Mouse (Mus musculus): ENCODE measurements around the gene Gkap1. TPM values are rescaled to one million over a fixed set of nuclear protein-coding genes. Genes with fewer than 3 reads are reported as not detected.

The Gkap1 gene
- total and polyA plus RNA-seq, 3 experiments = 26.7 to 34.1 TPM; not detected in 1

- no peak for DNase-seq (ENCODE audit: low read depth, low spot score)
- Histone ChIP-seq H3K4me1 (ENCODE audit: control insufficient read depth in 1 of 2, insufficient read depth in 2 of 2, low read length in 2 of 2) (peaks cover 14 to 16% of the 10 kb centered on the region in 2 experiments), H3K4me3 (ENCODE audit: control insufficient read depth in 1 of 2, insufficient read depth in 1 of 2, low read depth in 2 of 2, low read length in 2 of 2) (no peak overlapping the region), H3K79me2 (ENCODE audit: control insufficient read depth, insufficient read depth, low read length, poor library complexity) (peaks cover 89% of the 10 kb centered on the region), H3K9ac (ENCODE audit: control insufficient read depth, low read depth, low read length, poor library complexity, severe bottlenecking) (no peak overlapping the region), H3K27ac (ENCODE audit: control insufficient read depth, low read depth, low read length) (no peak overlapping the region), H3K36me3 (ENCODE audit: control insufficient read depth in 1 of 2, insufficient read depth in 2 of 2, low read length in 2 of 2) (peaks cover 7 to 38% of the 10 kb centered on the region in 2 experiments), H3K9me3 (replicated peaks; ENCODE audit: insufficient read depth, low read length) (no peaks in the 10 kb centered on the region), H3K27me3 (ENCODE audit: control insufficient read depth in 1 of 2, insufficient read depth in 2 of 2, low read length in 2 of 2) (no peaks in the 10 kb centered on the region)
- TF ChIP-seq USF2 (IDR thresholded peaks at IDR 0.05; ENCODE audit: borderline replicate concordance in 1 of 2, insufficient read depth in 1 of 2, low read depth in 1 of 2, low read length in 2 of 2) (no peak), ETS1 (IDR thresholded peaks at IDR 0.05; ENCODE audit: low read depth, low read length) (no peak), JUND (IDR thresholded peaks at IDR 0.05; ENCODE audit: low read depth, low read length) (no peak), SMC3 (IDR thresholded peaks at IDR 0.05; ENCODE audit: low read depth, low read length) (no peak), MYC (IDR thresholded peaks at IDR 0.05; ENCODE audit: low read depth, low read length) (no peak), MYB (IDR thresholded peaks at IDR 0.05; ENCODE audit: low read depth, low read length) (no peak), EP300 (IDR thresholded peaks at IDR 0.05; ENCODE audit: low read depth in 1 of 2, low read length in 2 of 2) (no peak), TBP (IDR thresholded peaks at IDR 0.05; ENCODE audit: low read depth, low read length) (no peak)
Observed at GRCm38 (mm10) chr13:58210441-58210840, 65.1 kb downstream of the Gkap1 start.

GRCm38 (mm10) chr13:58206084-58206483 is 69.4 kb downstream of the Gkap1 start:
- Histone ChIP-seq H3K27me3 (ENCODE audit: control insufficient read depth in 1 of 2, insufficient read depth in 2 of 2, low read length in 2 of 2) (no peaks in the 10 kb centered on the region), H3K27ac (ENCODE audit: control insufficient read depth, low read depth, low read length) (no peak overlapping the region), H3K36me3 (ENCODE audit: control insufficient read depth in 1 of 2, insufficient read depth in 2 of 2, low read length in 2 of 2) (peaks cover 7 to 43% of the 10 kb centered on the region in 2 experiments), H3K79me2 (ENCODE audit: control insufficient read depth, insufficient read depth, low read length, poor library complexity) (peaks cover 89% of the 10 kb centered on the region), H3K9ac (ENCODE audit: control insufficient read depth, low read depth, low read length, poor library complexity, severe bottlenecking) (no peak overlapping the region), H3K4me1 (ENCODE audit: control insufficient read depth in 1 of 2, insufficient read depth in 2 of 2, low read length in 2 of 2) (peaks cover 19 to 25% of the 10 kb centered on the region in 2 experiments), H3K4me3 (ENCODE audit: control insufficient read depth in 1 of 2, insufficient read depth in 1 of 2, low read depth in 2 of 2, low read length in 2 of 2) (no peak overlapping the region), H3K9me3 (replicated peaks; ENCODE audit: insufficient read depth, low read length) (no peaks in the 10 kb centered on the region)
- TF ChIP-seq MYC (IDR thresholded peaks at IDR 0.05; ENCODE audit: low read depth, low read length) (no peak), TAL1 (IDR thresholded peaks at IDR 0.05; ENCODE audit: low read length) (peak; percentile 66), GATA1 (IDR thresholded peaks at IDR 0.05; ENCODE audit: low read depth, low read length) (no peak), ELF1 (IDR thresholded peaks at IDR 0.05; ENCODE audit: low read depth, low read length) (no peak), MAX (IDR thresholded peaks at IDR 0.05; ENCODE audit: low read length) (no peak), EP300 (IDR thresholded peaks at IDR 0.05; ENCODE audit: low read depth in 1 of 2, low read length in 2 of 2) (no peak), TCF12 (IDR thresholded peaks at IDR 0.05; ENCODE audit: low read depth, low read length) (peak; percentile 40; the same call in 1 of the 2 replicates), NELFE (IDR thresholded peaks at IDR 0.05; ENCODE audit: low read depth, low read length) (no peak), RCOR1 (IDR thresholded peaks at IDR 0.05; ENCODE audit: low read depth, low read length) (peak; percentile 93), KAT2A (conservative IDR thresholded peaks at IDR 0.05; ENCODE audit: low read depth, low read length) (no peak), MEF2A (IDR thresholded peaks at IDR 0.05; ENCODE audit: extremely low read depth, insufficient replicate concordance, low read depth, low read length, poor library complexity, severe bottlenecking) (no peak), MAFK (IDR thresholded peaks at IDR 0.05; ENCODE audit: borderline replicate concordance, low read depth, low read length) (no peak), NRF1 (IDR thresholded peaks at IDR 0.05; ENCODE audit: insufficient read depth, low read depth, low read length, poor library complexity, severe bottlenecking) (no peak), TBP (IDR thresholded peaks at IDR 0.05; ENCODE audit: low read depth, low read length) (no peak), JUND (IDR thresholded peaks at IDR 0.05; ENCODE audit: low read depth, low read length) (no peak)
- no peak for DNase-seq (ENCODE audit: low read depth, low spot score)
